Mouse (Mus musculus): ENCODE measurements around the gene Samd8. TPM values are rescaled to one million over a fixed set of nuclear protein-coding genes. Genes with fewer than 3 reads are reported as not detected.

The Samd8 gene
- polyA plus RNA-seq, 1 experiment from 2014 or later, result 3.7 TPM

DNA sequence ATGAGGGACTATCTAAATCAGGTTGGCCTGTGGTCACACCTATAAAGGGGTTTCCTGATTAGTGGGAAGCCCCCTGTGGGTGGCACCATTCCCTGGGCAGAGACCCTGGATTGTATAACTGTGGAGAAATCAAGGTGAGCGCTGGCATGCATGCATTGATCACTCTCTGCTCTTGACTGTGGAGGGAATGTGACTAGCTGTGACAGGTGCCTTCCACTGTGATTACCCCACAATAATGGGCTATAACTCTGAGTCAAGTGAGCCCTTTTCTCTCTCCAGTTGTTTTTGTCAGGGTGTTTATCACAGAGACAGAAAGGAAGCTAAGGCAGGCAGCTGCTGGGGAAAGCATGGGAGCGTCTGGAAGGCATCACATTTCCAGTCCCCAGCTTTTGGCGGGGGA lies 65.9 kb downstream of the Samd8 start:
- H3K4me1 ChIP-seq (replicated peaks), result peaks cover 39% of the 10 kb centered on the region
- no peaks in the 10 kb centered on the region for H3K9me3 ChIP-seq (replicated peaks)
- H3K4me2 ChIP-seq, result no peak overlapping the region
- ATAC-seq (ENCODE audit: low read depth) (no peak), DNase-seq (no peak)
- H3K36me3 ChIP-seq, result no peaks in the 10 kb centered on the region
- 54% methylated on average over 3 of the region's 3 CpGs for WGBS (ENCODE audit: insufficient replicate concordance)
- no peak overlapping the region for H3K9ac ChIP-seq
- no peak overlapping the region for H3K27ac ChIP-seq
- H3K27me3 ChIP-seq, result no peaks in the 10 kb centered on the region
- no peak overlapping the region for H3K4me3 ChIP-seq (replicated peaks)

DNA sequence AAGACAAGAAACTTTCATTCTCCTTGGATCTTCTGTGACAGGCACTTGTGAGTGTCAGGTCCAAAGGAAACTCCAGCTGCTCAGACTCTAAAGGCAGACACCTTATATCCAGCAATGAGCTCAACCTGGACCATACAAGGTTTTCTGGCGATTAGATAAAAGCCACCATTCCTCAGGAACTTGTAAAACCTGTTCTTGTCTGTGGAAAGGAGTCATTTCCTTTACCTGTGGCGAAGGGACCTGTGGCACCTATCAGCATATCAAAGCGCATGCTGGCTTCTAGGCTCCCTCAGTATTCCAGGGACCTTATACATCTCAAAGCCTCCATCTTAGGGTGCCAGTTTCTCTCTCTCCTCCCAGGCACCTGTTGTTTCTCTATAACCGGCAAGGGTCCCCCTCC lies 67.1 kb downstream of the Samd8 start:
- Histone ChIP-seq H3K27ac (no peak overlapping the region), H3K4me2 (no peak overlapping the region), H3K27me3 (no peaks in the 10 kb centered on the region), H3K36me3 (no peaks in the 10 kb centered on the region), H3K4me3 (replicated peaks) (no peak overlapping the region), H3K4me1 (replicated peaks) (peaks cover 39% of the 10 kb centered on the region), H3K9ac (no peak overlapping the region), H3K9me3 (replicated peaks) (no peaks in the 10 kb centered on the region)
- DNase-seq, result no peak
- ATAC-seq (ENCODE audit: low read depth), result no peak
- 65% methylated on average over 4 of the region's 4 CpGs for WGBS (ENCODE audit: insufficient replicate concordance)

DNA sequence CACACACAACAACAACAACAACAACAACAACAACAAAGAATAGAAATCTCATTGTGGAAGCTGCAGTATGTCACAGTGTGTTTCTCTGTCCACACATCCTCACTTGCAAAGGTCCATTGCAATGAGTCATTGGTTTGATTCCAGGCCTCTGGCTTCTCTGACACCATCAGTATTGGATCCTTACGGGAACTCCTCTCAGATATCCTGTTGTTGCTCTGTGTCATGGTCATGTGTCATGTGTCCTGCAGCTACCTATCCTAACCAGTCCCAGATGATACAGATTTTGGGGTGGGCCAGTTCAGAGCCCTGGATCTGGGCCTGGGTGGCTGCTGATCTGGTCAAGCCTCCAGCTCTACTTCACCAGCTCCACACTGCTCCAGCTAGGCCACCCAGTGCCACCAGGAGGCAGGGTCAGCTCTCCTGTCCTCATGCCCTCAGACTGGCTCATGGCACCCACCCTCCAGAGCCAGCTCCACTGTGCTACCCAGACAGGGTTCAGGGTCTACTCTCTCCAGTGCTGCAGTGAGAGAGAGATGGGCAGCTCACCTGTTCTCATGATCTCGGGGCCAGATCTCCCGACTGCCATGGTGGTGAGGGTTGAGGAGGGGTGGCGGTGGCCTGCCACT lies 70.7 kb downstream of the Samd8 start:
- WGBS (ENCODE audit: insufficient replicate concordance), result 85% methylated on average over 4 of the region's 4 CpGs
- peak; percentile 11; the same call in 1 of the 2 replicates for ATAC-seq (ENCODE audit: low read depth)

DNA sequence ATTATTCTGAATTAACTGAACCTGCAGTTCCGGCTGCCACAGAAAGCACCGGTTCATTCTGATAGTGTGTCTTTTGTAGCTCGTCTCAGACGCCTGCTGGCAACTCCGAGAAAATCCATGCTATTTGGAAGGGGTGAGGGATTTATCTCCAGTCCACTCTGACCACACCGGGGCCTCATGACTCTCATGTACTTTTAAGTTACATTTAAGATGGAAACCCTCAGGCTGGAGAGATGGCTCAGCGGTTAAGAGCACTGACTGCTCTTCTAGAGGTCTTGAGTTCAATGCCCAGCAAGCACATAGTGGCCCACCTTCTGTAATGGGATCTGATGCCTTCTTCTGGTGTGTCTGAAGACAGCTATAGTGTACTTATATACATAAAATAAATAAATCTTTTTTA lies 72.0 kb downstream of the Samd8 start:
- 50% methylated on average over 7 of the region's 7 CpGs for WGBS (ENCODE audit: insufficient replicate concordance)
- Histone ChIP-seq H3K9ac (no peak overlapping the region; the same call in 1 of the 2 replicates), H3K9me3 (replicated peaks) (no peaks in the 10 kb centered on the region), H3K4me2 (peak overlapping the region; percentile 54; the same call in 1 of the 2 replicates), H3K4me1 (replicated peaks) (peaks cover 64% of the 10 kb centered on the region), H3K27ac (peak overlapping the region; percentile 98), H3K27me3 (no peaks in the 10 kb centered on the region), H3K4me3 (replicated peaks) (no peak overlapping the region), H3K36me3 (no peaks in the 10 kb centered on the region)
- DNase-seq (no peak), ATAC-seq (ENCODE audit: low read depth) (no peak)

More for the DNA sequence above, 70.7 kb downstream of the Samd8 start:
- Histone ChIP-seq H3K36me3 (no peaks in the 10 kb centered on the region), H3K9me3 (replicated peaks) (no peaks in the 10 kb centered on the region), H3K9ac (no peak overlapping the region), H3K27me3 (no peaks in the 10 kb centered on the region), H3K4me1 (replicated peaks) (peaks cover 56% of the 10 kb centered on the region), H3K4me2 (no peak overlapping the region), H3K4me3 (replicated peaks) (no peak overlapping the region), H3K27ac (peak overlapping the region; percentile 98; the same call in 1 of the 2 replicates)
- no peak for DNase-seq

DNA sequence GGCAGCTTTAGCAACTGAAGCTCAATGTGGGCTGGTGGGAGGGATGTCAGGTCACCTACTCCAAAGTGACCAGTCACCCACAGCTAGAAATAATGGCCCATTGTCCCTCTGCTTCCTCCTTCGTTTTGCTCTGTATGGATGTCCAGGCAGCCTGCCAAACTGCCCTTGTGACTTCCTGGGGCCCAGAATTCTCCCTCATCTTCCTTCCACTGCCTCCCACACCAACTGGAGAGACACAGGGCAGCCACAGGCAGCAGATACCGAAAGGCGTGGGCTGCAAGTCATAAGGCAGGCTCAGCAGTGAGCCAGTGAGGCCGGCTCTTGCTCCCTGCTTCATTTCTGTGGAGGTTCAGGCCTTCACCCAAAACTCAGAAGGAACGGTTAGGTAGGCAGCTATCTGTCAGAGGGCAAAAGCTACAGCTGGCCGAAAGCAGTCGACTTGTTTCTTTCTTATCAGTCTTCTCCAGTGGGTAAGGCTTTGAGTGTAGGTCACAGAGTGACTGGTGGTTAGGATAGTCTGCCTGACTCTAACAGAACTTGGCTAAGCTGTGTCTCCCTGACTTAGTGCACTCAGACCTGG lies 72.6 kb downstream of the Samd8 start:
- WGBS (ENCODE audit: insufficient replicate concordance), result 11% methylated on average over 7 of the region's 7 CpGs
- Histone ChIP-seq H3K9ac (peak overlapping the region; percentile 70), H3K27me3 (no peaks in the 10 kb centered on the region)

DNA sequence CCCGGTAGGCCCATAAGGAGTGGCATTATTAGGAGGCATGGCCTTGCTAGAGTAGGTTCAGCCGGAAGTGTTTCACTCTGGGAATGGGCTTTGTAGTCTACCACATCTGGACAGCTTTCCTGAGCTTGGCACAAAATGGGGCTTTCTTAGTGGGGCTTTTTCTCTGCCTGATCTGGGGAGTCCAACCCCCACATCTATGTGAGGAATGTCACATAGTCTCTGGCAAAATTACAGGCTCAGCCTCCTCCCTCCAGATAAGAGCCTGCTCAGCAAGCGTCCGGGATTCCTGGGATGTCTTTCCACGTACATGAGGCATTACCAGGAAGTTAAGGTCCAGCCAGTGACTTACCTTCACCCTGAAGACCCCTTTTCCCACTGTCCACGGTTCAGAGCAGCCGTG lies 73.6 kb downstream of the Samd8 start:
- no peaks in the 10 kb centered on the region for H3K36me3 ChIP-seq
- no peak overlapping the region for H3K9ac ChIP-seq
- DNase-seq, result no peak
- no peaks in the 10 kb centered on the region for H3K27me3 ChIP-seq
- H3K4me1 ChIP-seq (replicated peaks), result peaks cover 80% of the 10 kb centered on the region
- 73% methylated on average over 7 of the region's 7 CpGs for WGBS (ENCODE audit: insufficient replicate concordance)
- no peak for ATAC-seq (ENCODE audit: low read depth)
- peak overlapping the region; percentile 98 for H3K27ac ChIP-seq
- H3K4me3 ChIP-seq (replicated peaks), result no peak overlapping the region
- H3K9me3 ChIP-seq (replicated peaks), result no peaks in the 10 kb centered on the region
- H3K4me2 ChIP-seq, result no peak overlapping the region

More for the DNA sequence above, 72.6 kb downstream of the Samd8 start:
- Histone ChIP-seq H3K27ac (peak overlapping the region; percentile 98), H3K4me2 (peak overlapping the region; percentile 54), H3K36me3 (no peaks in the 10 kb centered on the region), H3K4me1 (replicated peaks) (peaks cover 69% of the 10 kb centered on the region), H3K4me3 (replicated peaks) (no peak overlapping the region), H3K9me3 (replicated peaks) (no peaks in the 10 kb centered on the region)
- DNase-seq, result peak; percentile 71
- peak; percentile 94 for ATAC-seq (ENCODE audit: low read depth)

DNA sequence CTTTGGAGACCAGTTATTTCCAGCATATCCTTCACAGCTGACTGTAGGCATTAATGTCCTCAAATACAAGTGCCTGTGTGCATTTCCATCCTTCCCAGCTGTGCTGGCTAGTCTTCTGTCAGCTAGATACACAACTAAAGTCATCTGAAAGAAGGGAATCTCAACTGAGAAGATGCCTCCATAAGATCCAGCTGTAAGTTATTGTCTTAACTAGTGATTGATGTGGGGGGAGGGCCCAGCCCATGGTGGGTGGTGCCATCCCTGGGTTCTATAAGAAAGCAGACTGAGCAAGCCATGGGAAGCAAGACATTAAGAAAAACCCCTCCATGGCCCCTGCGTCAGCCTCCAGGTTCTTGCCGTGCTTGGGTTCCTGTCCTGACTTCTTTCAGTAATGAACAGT lies 74.6 kb downstream of the Samd8 start, which contains the start of gene Vdac2:
Gene Vdac2, plus strand, starts transcription at position 301 of the 400 bp plus-strand sequence.
- Histone ChIP-seq H3K9ac (no peak within 1 kb of the TSS), H3K4me2 (no peak within 1 kb of the TSS), H3K9me3 (replicated peaks) (no peaks in the 10 kb centered on the region), H3K27ac (peak within 1 kb of the TSS; percentile 98), H3K4me1 (replicated peaks) (peaks cover 89% of the 10 kb centered on the region), H3K27me3 (no peaks in the 10 kb centered on the region), H3K36me3 (no peaks in the 10 kb centered on the region), H3K4me3 (replicated peaks) (no peak within 1 kb of the TSS)
- 85% methylated on average over 2 of the region's 2 CpGs for WGBS (ENCODE audit: insufficient replicate concordance)
- no peak for DNase-seq
- ATAC-seq (ENCODE audit: low read depth), result no peak

DNA sequence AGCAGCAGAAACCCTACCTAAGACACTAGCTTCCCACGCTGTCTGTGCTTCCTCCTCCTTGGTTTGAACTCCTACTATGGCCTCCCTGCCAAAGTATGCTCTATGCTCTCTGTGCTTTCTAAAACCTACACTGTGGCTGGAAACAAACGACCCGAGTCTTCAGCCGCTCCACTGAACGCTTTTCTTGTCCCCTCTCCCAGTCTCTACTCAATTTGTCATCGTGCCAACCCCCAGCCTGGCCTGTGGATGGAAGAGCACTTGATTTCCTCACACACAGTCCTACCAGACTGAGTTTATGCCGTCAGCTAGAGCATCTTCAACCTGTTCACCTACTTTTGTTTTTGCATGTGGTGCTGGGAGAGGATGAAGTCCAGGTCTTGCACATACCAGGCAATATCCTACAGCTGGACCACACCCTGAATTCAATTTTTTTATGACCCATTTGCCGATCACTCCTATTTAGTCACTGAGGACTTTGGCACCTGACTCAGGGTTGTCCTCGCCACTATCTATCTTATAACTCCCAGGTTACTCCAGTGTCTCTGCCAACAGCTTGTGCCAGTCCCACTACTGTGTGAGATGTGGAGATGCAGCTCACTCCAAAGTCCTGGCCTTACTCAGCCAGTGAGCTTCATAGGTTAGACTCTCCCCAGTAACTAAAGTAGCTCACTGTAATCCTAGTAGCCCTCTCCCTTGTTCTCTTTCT lies 75.6 kb downstream of the Samd8 start:
- H3K36me3 ChIP-seq, result no peaks in the 10 kb centered on the region
- H3K27me3 ChIP-seq, result no peaks in the 10 kb centered on the region
- H3K27ac ChIP-seq, result peak overlapping the region; percentile 25; the same call in 1 of the 2 replicates
- no peaks in the 10 kb centered on the region for H3K9me3 ChIP-seq (replicated peaks)
- ATAC-seq (ENCODE audit: low read depth) (no peak), DNase-seq (no peak)
- 74% methylated on average over 9 of the region's 9 CpGs for WGBS (ENCODE audit: insufficient replicate concordance)
- peaks cover 96% of the 10 kb centered on the region for H3K4me1 ChIP-seq (replicated peaks)
- H3K4me2 ChIP-seq, result no peak overlapping the region
- no peak overlapping the region for H3K9ac ChIP-seq
- H3K4me3 ChIP-seq (replicated peaks), result no peak overlapping the region

DNA sequence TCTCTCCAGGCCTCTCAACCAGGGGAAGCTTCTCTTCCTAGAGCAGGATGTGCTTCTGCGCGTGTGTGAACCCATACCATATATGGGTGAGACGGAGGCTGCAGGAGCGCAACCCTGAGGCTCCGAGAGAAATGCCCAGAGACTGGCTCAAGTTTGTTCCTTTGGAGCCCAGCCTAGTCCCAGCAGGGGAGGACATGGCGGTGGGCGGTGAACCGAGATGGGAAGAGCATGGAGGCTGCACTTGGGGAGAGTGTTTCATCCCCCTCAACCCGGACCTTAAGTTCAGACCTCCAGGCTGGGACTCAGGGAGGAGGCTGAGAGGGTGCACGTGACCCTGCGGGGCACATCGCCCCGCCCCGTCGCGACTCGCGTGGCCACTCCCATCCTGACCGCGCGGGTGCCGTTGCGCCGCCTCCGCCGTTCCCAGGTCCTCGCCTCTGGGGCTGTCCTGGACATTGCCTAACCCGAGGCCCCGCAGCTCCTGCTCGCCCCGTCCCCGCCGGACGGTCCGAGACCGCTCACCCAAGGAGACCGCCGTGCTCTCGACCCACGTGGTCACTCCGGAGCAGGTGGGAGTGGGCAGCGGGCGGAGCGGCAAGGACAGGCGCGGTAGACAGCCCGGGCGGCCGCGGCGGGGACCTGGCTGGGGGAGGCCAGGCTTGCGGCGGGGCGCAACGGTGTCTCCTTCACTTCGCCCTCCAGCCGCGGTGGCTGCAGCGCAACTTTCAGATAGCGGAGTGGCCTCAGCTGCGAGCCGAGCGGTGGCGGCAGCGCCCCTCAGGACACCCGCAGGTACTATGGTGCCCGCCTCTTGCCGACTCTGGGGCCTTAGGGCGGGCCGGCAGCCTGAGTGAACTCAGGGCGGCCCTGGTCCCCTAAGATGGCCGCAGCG lies 80.8 kb downstream of the Samd8 start:
- Histone ChIP-seq H3K36me3 (peaks cover 28% of the 10 kb centered on the region), H3K4me2 (peak overlapping the region; percentile 87), H3K4me3 (replicated peaks) (peak overlapping the region; percentile 73), H3K27me3 (no peaks in the 10 kb centered on the region), H3K4me1 (replicated peaks) (peaks cover 75% of the 10 kb centered on the region), H3K9me3 (replicated peaks) (no peaks in the 10 kb centered on the region), H3K27ac (peak overlapping the region; percentile 92), H3K9ac (peak overlapping the region; percentile 85)
- ATAC-seq (ENCODE audit: low read depth) (peak; percentile 94), DNase-seq (peak; percentile 94)
- WGBS (ENCODE audit: insufficient replicate concordance), result under 1% methylated on average over 73 of the region's 73 CpGs

DNA sequence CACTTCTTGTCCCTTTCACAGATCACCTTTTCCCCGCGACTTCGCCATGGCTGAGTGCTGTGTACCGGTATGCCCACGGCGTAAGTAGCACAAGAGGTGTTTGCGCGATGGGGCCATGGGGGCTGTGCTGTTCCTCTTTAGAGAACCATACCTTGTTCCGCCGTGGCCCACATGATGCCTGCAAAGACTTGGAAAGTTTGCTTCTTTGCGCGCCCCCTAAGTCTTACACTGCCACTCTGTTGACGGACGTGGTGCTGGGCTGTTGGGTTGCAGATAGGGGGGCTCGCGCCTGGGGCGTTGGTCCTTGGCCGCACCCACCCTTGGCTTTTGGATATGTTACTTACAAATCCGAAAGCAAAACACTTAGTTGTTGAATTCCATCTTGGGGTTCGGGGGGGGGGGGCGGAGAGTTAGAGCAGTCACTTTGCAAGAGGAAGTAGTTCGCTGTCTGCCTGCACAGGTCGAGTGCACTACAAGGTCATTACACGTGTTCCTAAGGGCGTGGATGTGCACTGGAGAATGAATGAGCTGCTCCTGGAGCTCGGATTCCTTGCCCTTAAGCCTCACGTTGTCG lies 81.6 kb downstream of the Samd8 start:
- WGBS (ENCODE audit: insufficient replicate concordance), result 0% methylated on average over 28 of the region's 28 CpGs
- Histone ChIP-seq H3K9ac (peak overlapping the region; percentile 85), H3K4me3 (replicated peaks) (peak overlapping the region; percentile 73), H3K4me1 (replicated peaks) (peaks cover 70% of the 10 kb centered on the region), H3K4me2 (peak overlapping the region; percentile 87), H3K27me3 (no peaks in the 10 kb centered on the region), H3K9me3 (replicated peaks) (no peaks in the 10 kb centered on the region), H3K36me3 (peaks cover 34% of the 10 kb centered on the region), H3K27ac (peak overlapping the region; percentile 92)
- ATAC-seq (ENCODE audit: low read depth) (peak; percentile 1), DNase-seq (no peak)

Measured in liver, embryonic 13.5 days (tissue).